Mouse (Mus musculus): ENCODE data around the gene Ints6. TPM values are rescaled to one million over a fixed set of nuclear protein-coding genes. Genes with fewer than 3 reads are reported as not detected.
"Not testable (repeated sequence)": the region's sequence is repeated elsewhere in the genome, so short reads cannot be mapped to it uniquely, and the experiment has no call there.

Gene Ints6
- polyA plus RNA-seq, 1 experiment from 2014 or later: 32.1 TPM

DNA sequence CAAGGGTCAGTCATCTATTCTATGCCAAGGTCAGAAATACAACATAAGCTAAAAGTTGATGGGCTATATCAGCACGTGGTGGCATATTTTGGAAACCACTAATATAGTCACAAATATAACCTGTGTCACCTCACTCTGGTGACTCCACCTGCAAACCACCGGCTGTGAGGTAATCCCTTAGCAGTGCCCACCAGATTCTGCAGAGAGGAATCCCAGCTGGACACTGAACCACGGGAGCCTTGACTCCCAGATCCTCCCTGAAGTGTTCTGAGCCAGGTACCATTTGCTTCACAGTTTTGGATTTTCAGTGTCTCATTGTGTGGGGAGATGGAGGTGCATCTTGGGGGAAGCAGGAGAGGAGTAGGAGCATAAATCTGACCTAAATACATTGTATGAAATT is 110.6 kb downstream of the Ints6 start:
- ATAC-seq (ENCODE audit: low FRiP score, low TSS enrichment): no peak
- Histone ChIP-seq H3K27me3 (ENCODE audit: control insufficient read depth, insufficient read depth, low read length) (no peaks in the 10 kb centered on the region), H3K4me3 (ENCODE audit: low read length) (no peak overlapping the region), H3K27ac (ENCODE audit: low read depth, low read length) (no peak overlapping the region), H3K36me3 (ENCODE audit: control insufficient read depth, insufficient read depth, low read length) (no peaks in the 10 kb centered on the region), H3K9ac (ENCODE audit: low read depth, low read length) (no peak overlapping the region), H3K4me2 (replicated peaks; ENCODE audit: low read depth, low read length) (no peak overlapping the region), H3K9me3 (ENCODE audit: control insufficient read depth, low read length) (no peaks in the 10 kb centered on the region), H3K4me1 (ENCODE audit: control insufficient read depth, insufficient read depth, low read length) (no peaks in the 10 kb centered on the region)
- WGBS: 68% methylated on average over 3 of the region's 3 CpGs

- Histone ChIP-seq H3K36me3 (ENCODE audit: control insufficient read depth, insufficient read depth, low read length) (no peaks in the 10 kb centered on the region), H3K9me3 (ENCODE audit: control insufficient read depth, low read length) (no peaks in the 10 kb centered on the region), H3K4me1 (ENCODE audit: control insufficient read depth, insufficient read depth, low read length) (no peaks in the 10 kb centered on the region), H3K27ac (ENCODE audit: low read depth, low read length) (no peak overlapping the region), H3K9ac (ENCODE audit: low read depth, low read length) (no peak overlapping the region), H3K4me3 (ENCODE audit: low read length) (no peak overlapping the region), H3K27me3 (ENCODE audit: control insufficient read depth, insufficient read depth, low read length) (no peaks in the 10 kb centered on the region), H3K4me2 (replicated peaks; ENCODE audit: low read depth, low read length) (no peak overlapping the region)
- 90% methylated on average over 6 of the region's 6 CpGs for WGBS
- ATAC-seq (ENCODE audit: low FRiP score, low TSS enrichment): no peak
These were observed 112.6 kb downstream of the Ints6 start for GRCm38 (mm10) chr14:62648405-62648804.

- H3K27me3 ChIP-seq (ENCODE audit: control insufficient read depth, insufficient read depth, low read length); H3K9ac ChIP-seq (ENCODE audit: low read depth, low read length); ATAC-seq (ENCODE audit: low FRiP score, low TSS enrichment); H3K4me2 ChIP-seq (replicated peaks; ENCODE audit: low read depth, low read length); H3K36me3 ChIP-seq (ENCODE audit: control insufficient read depth, insufficient read depth, low read length); H3K4me1 ChIP-seq (ENCODE audit: control insufficient read depth, insufficient read depth, low read length); H3K9me3 ChIP-seq (ENCODE audit: control insufficient read depth, low read length); H3K27ac ChIP-seq (ENCODE audit: low read depth, low read length); H3K4me3 ChIP-seq (ENCODE audit: low read length): not testable (repeated sequence)
- WGBS: 83% methylated on average over 6 of the region's 7 CpGs
These were observed 118.6 kb downstream of the Ints6 start for GRCm38 (mm10) chr14:62642368-62642767.

DNA sequence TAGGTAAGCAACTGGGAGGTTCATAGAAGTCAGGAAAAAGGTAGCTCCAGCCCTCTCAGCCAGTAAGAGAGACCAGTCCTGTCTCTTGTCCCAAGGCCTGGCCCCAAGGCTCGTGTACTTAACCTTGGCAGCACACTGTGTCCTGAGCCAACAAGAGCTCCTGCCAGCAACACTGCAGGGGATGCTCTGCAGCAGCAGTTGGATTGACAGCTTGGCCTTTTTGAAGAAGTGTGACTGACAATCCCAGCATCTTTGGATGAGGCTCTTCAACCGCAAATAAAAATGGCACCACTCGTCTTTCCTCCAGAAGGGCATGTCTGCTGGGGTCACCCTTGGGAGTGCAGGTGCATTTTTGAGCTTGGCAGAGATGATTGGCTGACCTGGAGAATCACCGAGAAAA is 120.6 kb downstream of the Ints6 start:
- no peak overlapping the region for H3K4me3 ChIP-seq (ENCODE audit: low read length)
- 71% methylated on average over 4 of the region's 4 CpGs for WGBS
- no peak overlapping the region for H3K27ac ChIP-seq (ENCODE audit: low read depth, low read length)
- H3K27me3 ChIP-seq (ENCODE audit: control insufficient read depth, insufficient read depth, low read length): no peaks in the 10 kb centered on the region
- H3K4me2 ChIP-seq (replicated peaks; ENCODE audit: low read depth, low read length): no peak overlapping the region
- no peaks in the 10 kb centered on the region for H3K36me3 ChIP-seq (ENCODE audit: control insufficient read depth, insufficient read depth, low read length)
- H3K9ac ChIP-seq (ENCODE audit: low read depth, low read length): no peak overlapping the region
- no peak for ATAC-seq (ENCODE audit: low FRiP score, low TSS enrichment)
- no peaks in the 10 kb centered on the region for H3K9me3 ChIP-seq (ENCODE audit: control insufficient read depth, low read length)
- peaks cover 7% of the 10 kb centered on the region for H3K4me1 ChIP-seq (ENCODE audit: control insufficient read depth, insufficient read depth, low read length)

- Histone ChIP-seq H3K9me3 (ENCODE audit: control insufficient read depth, low read length) (no peaks in the 10 kb centered on the region), H3K4me3 (ENCODE audit: low read length) (no peak overlapping the region), H3K4me2 (replicated peaks; ENCODE audit: low read depth, low read length) (no peak overlapping the region), H3K9ac (ENCODE audit: low read depth, low read length) (no peak overlapping the region), H3K36me3 (ENCODE audit: control insufficient read depth, insufficient read depth, low read length) (no peaks in the 10 kb centered on the region), H3K27ac (ENCODE audit: low read depth, low read length) (no peak overlapping the region), H3K4me1 (ENCODE audit: control insufficient read depth, insufficient read depth, low read length) (peaks cover 7% of the 10 kb centered on the region), H3K27me3 (ENCODE audit: control insufficient read depth, insufficient read depth, low read length) (no peaks in the 10 kb centered on the region)
- ATAC-seq (ENCODE audit: low FRiP score, low TSS enrichment): no peak
- WGBS: 90% methylated on average over 5 of the region's 5 CpGs
These were observed 121.4 kb downstream of the Ints6 start for GRCm38 (mm10) chr14:62639551-62639950.

GRCm38 (mm10) chr14:62639111-62639510 is 121.9 kb downstream of the Ints6 start:
- no peak for ATAC-seq (ENCODE audit: low FRiP score, low TSS enrichment)
- H3K27me3 ChIP-seq (ENCODE audit: control insufficient read depth, insufficient read depth, low read length): no peaks in the 10 kb centered on the region
- H3K27ac ChIP-seq (ENCODE audit: low read depth, low read length): no peak overlapping the region
- H3K9me3 ChIP-seq (ENCODE audit: control insufficient read depth, low read length): no peaks in the 10 kb centered on the region
- H3K4me2 ChIP-seq (replicated peaks; ENCODE audit: low read depth, low read length): no peak overlapping the region
- H3K9ac ChIP-seq (ENCODE audit: low read depth, low read length): no peak overlapping the region
- peaks cover 7% of the 10 kb centered on the region for H3K4me1 ChIP-seq (ENCODE audit: control insufficient read depth, insufficient read depth, low read length)
- no peak overlapping the region for H3K4me3 ChIP-seq (ENCODE audit: low read length)
- no peaks in the 10 kb centered on the region for H3K36me3 ChIP-seq (ENCODE audit: control insufficient read depth, insufficient read depth, low read length)
- WGBS: 64% methylated on average over 6 of the region's 6 CpGs

- H3K4me2 ChIP-seq (replicated peaks; ENCODE audit: low read depth, low read length): no peak overlapping the region
- H3K27me3 ChIP-seq (ENCODE audit: control insufficient read depth, insufficient read depth, low read length): no peaks in the 10 kb centered on the region
- no peaks in the 10 kb centered on the region for H3K36me3 ChIP-seq (ENCODE audit: control insufficient read depth, insufficient read depth, low read length)
- WGBS: 47% methylated on average over 6 of the region's 6 CpGs
- H3K9ac ChIP-seq (ENCODE audit: low read depth, low read length): no peak overlapping the region
- H3K27ac ChIP-seq (ENCODE audit: low read depth, low read length): no peak overlapping the region
- H3K4me1 ChIP-seq (ENCODE audit: control insufficient read depth, insufficient read depth, low read length): peaks cover 7% of the 10 kb centered on the region
- no peaks in the 10 kb centered on the region for H3K9me3 ChIP-seq (ENCODE audit: control insufficient read depth, low read length)
- ATAC-seq (ENCODE audit: low FRiP score, low TSS enrichment): no peak
- no peak overlapping the region for H3K4me3 ChIP-seq (ENCODE audit: low read length)
These were observed 122.6 kb downstream of the Ints6 start for GRCm38 (mm10) chr14:62638345-62638702.

GRCm38 (mm10) chr14:62637436-62638344 is 123.3 kb downstream of the Ints6 start:
- peaks cover 7% of the 10 kb centered on the region for H3K4me1 ChIP-seq (ENCODE audit: control insufficient read depth, insufficient read depth, low read length)
- 0 out of 2 replicates have a peak overlapping the region, but pooled peaks have one; percentile 17 for H3K27ac ChIP-seq (ENCODE audit: low read depth, low read length)
- H3K4me2 ChIP-seq (replicated peaks; ENCODE audit: low read depth, low read length): no peak overlapping the region
- no peaks in the 10 kb centered on the region for H3K9me3 ChIP-seq (ENCODE audit: control insufficient read depth, low read length)
- no peak overlapping the region for H3K9ac ChIP-seq (ENCODE audit: low read depth, low read length)
- H3K4me3 ChIP-seq (ENCODE audit: low read length): no peak overlapping the region
- ATAC-seq (ENCODE audit: low FRiP score, low TSS enrichment): peak; percentile 35; the same call in 1 of the 2 replicates
- WGBS: 24% methylated on average over 9 of the region's 9 CpGs
- no peaks in the 10 kb centered on the region for H3K27me3 ChIP-seq (ENCODE audit: control insufficient read depth, insufficient read depth, low read length)
- H3K36me3 ChIP-seq (ENCODE audit: control insufficient read depth, insufficient read depth, low read length): no peaks in the 10 kb centered on the region

- ATAC-seq (ENCODE audit: low FRiP score, low TSS enrichment): no peak
- Histone ChIP-seq H3K36me3 (ENCODE audit: control insufficient read depth, insufficient read depth, low read length) (no peaks in the 10 kb centered on the region), H3K4me1 (ENCODE audit: control insufficient read depth, insufficient read depth, low read length) (no peaks in the 10 kb centered on the region), H3K4me2 (replicated peaks; ENCODE audit: low read depth, low read length) (no peak overlapping the region), H3K9me3 (ENCODE audit: control insufficient read depth, low read length) (no peaks in the 10 kb centered on the region), H3K4me3 (ENCODE audit: low read length) (no peak overlapping the region), H3K9ac (ENCODE audit: low read depth, low read length) (no peak overlapping the region), H3K27ac (ENCODE audit: low read depth, low read length) (no peak overlapping the region), H3K27me3 (ENCODE audit: control insufficient read depth, insufficient read depth, low read length) (no peaks in the 10 kb centered on the region)
- 96% methylated on average over 5 of the region's 5 CpGs for WGBS
These were observed 133.0 kb downstream of the Ints6 start for GRCm38 (mm10) chr14:62627951-62628350.

Data from kidney, embryonic 14.5 days (tissue).